Mouse (Mus musculus): ENCODE measurements around the gene Pgrmc2. TPM values are rescaled to one million over a fixed set of nuclear protein-coding genes. Genes with fewer than 3 reads are reported as not detected.

The Pgrmc2 gene
- polyA plus RNA-seq, 1 experiment from 2014 or later, result 96.2 TPM

- TF ChIP-seq CTCF (IDR thresholded peaks at IDR 0.05; ENCODE audit: low read depth), result no peak
- Histone ChIP-seq H3K27me3 (replicated peaks; ENCODE audit: control insufficient read depth, insufficient read depth, low read length) (no peaks in the 10 kb centered on the region), H3K27ac (ENCODE audit: low read depth, low read length) (no peak overlapping the region), H3K36me3 (ENCODE audit: control insufficient read depth, insufficient read depth) (no peaks in the 10 kb centered on the region), H3K9ac (ENCODE audit: low read depth, low read length) (no peak overlapping the region), H3K4me1 (replicated peaks; ENCODE audit: control insufficient read depth, insufficient read depth, low read length) (peaks cover 6% of the 10 kb centered on the region; the same call in 1 of the 2 replicates), H3K9me3 (ENCODE audit: control insufficient read depth) (no peaks in the 10 kb centered on the region), H3K4me2 (replicated peaks; ENCODE audit: low read depth) (peak overlapping the region; percentile 44), H3K4me3 (ENCODE audit: low read depth, low read length) (no peak overlapping the region)
- WGBS, result 29% methylated on average over 6 of the region's 6 CpGs
- ATAC-seq, result no peak
Measured at GRCm38 (mm10) chr3:41108306-41108785, 25.5 kb upstream of the Pgrmc2 start.

GRCm38 (mm10) chr3:41107600-41108305 lies 24.9 kb upstream of the Pgrmc2 start:
- Histone ChIP-seq H3K4me1 (replicated peaks; ENCODE audit: control insufficient read depth, insufficient read depth, low read length) (peaks cover 6% of the 10 kb centered on the region; the same call in 1 of the 2 replicates), H3K4me3 (ENCODE audit: low read depth, low read length) (no peak overlapping the region), H3K36me3 (ENCODE audit: control insufficient read depth, insufficient read depth) (no peaks in the 10 kb centered on the region), H3K9ac (ENCODE audit: low read depth, low read length) (no peak overlapping the region), H3K27ac (ENCODE audit: low read depth, low read length) (no peak overlapping the region), H3K4me2 (replicated peaks; ENCODE audit: low read depth) (peak overlapping the region; percentile 44), H3K9me3 (ENCODE audit: control insufficient read depth) (no peaks in the 10 kb centered on the region), H3K27me3 (replicated peaks; ENCODE audit: control insufficient read depth, insufficient read depth, low read length) (no peaks in the 10 kb centered on the region)
- no peak for ATAC-seq
- TF ChIP-seq CTCF (IDR thresholded peaks at IDR 0.05; ENCODE audit: low read depth), result 0 out of 2 replicates have a peak, but pooled peaks have one; percentile 15
- 33% methylated on average over 14 of the region's 14 CpGs for WGBS

- H3K27ac ChIP-seq (ENCODE audit: low read depth, low read length), result peak overlapping the region; percentile 82
- H3K27me3 ChIP-seq (replicated peaks; ENCODE audit: control insufficient read depth, insufficient read depth, low read length), result no peaks in the 10 kb centered on the region
- ATAC-seq, result peak; percentile 94
Measured at GRCm38 (mm10) chr3:41101905-41102304, 19.1 kb upstream of the Pgrmc2 start.

GRCm38 (mm10) chr3:41100157-41100556 lies 17.3 kb upstream of the Pgrmc2 start:
- H3K9ac ChIP-seq (ENCODE audit: low read depth, low read length), result no peak overlapping the region
- H3K4me1 ChIP-seq (replicated peaks; ENCODE audit: control insufficient read depth, insufficient read depth, low read length), result no peaks in the 10 kb centered on the region
- no peak for TF ChIP-seq CTCF (IDR thresholded peaks at IDR 0.05; ENCODE audit: low read depth)
- H3K4me2 ChIP-seq (replicated peaks; ENCODE audit: low read depth), result no peak overlapping the region
- no peak overlapping the region for H3K4me3 ChIP-seq (ENCODE audit: low read depth, low read length)
- peak; percentile 65 for ATAC-seq
- no peaks in the 10 kb centered on the region for H3K36me3 ChIP-seq (ENCODE audit: control insufficient read depth, insufficient read depth)
- peak overlapping the region; percentile 82 for H3K27ac ChIP-seq (ENCODE audit: low read depth, low read length)
- 35% methylated on average over 2 of the region's 2 CpGs for WGBS
- H3K27me3 ChIP-seq (replicated peaks; ENCODE audit: control insufficient read depth, insufficient read depth, low read length), result no peaks in the 10 kb centered on the region
- no peaks in the 10 kb centered on the region for H3K9me3 ChIP-seq (ENCODE audit: control insufficient read depth)

More at GRCm38 (mm10) chr3:41101905-41102304, 19.1 kb upstream of the Pgrmc2 start:
- TF ChIP-seq CTCF (IDR thresholded peaks at IDR 0.05; ENCODE audit: low read depth), result peak; percentile 36; the same call in 1 of the 2 replicates
- Histone ChIP-seq H3K9me3 (ENCODE audit: control insufficient read depth) (no peaks in the 10 kb centered on the region), H3K9ac (ENCODE audit: low read depth, low read length) (no peak overlapping the region), H3K4me2 (replicated peaks; ENCODE audit: low read depth) (no peak overlapping the region), H3K36me3 (ENCODE audit: control insufficient read depth, insufficient read depth) (no peaks in the 10 kb centered on the region), H3K4me3 (ENCODE audit: low read depth, low read length) (no peak overlapping the region), H3K4me1 (replicated peaks; ENCODE audit: control insufficient read depth, insufficient read depth, low read length) (no peaks in the 10 kb centered on the region)
- WGBS, result 47% methylated on average over 9 of the region's 9 CpGs

- H3K4me1 ChIP-seq (replicated peaks; ENCODE audit: control insufficient read depth, insufficient read depth, low read length), result no peaks in the 10 kb centered on the region
- 80% methylated on average over 1 of the region's 1 CpGs for WGBS
- H3K4me3 ChIP-seq (ENCODE audit: low read depth, low read length), result no peak overlapping the region
- H3K27ac ChIP-seq (ENCODE audit: low read depth, low read length), result peak overlapping the region; percentile 82
- H3K27me3 ChIP-seq (replicated peaks; ENCODE audit: control insufficient read depth, insufficient read depth, low read length), result no peaks in the 10 kb centered on the region
- no peak for TF ChIP-seq CTCF (IDR thresholded peaks at IDR 0.05; ENCODE audit: low read depth)
- H3K4me2 ChIP-seq (replicated peaks; ENCODE audit: low read depth), result no peak overlapping the region
- no peak overlapping the region for H3K9ac ChIP-seq (ENCODE audit: low read depth, low read length)
- H3K36me3 ChIP-seq (ENCODE audit: control insufficient read depth, insufficient read depth), result no peaks in the 10 kb centered on the region
- no peak for ATAC-seq
- H3K9me3 ChIP-seq (ENCODE audit: control insufficient read depth), result no peaks in the 10 kb centered on the region
Measured at GRCm38 (mm10) chr3:41099672-41100071, 16.8 kb upstream of the Pgrmc2 start.

GRCm38 (mm10) chr3:41093210-41093609 lies 10.4 kb upstream of the Pgrmc2 start:
- no peak overlapping the region for H3K9ac ChIP-seq (ENCODE audit: low read depth, low read length)
- ATAC-seq, result peak; percentile 52
- H3K4me1 ChIP-seq (replicated peaks; ENCODE audit: control insufficient read depth, insufficient read depth, low read length), result no peaks in the 10 kb centered on the region
- H3K9me3 ChIP-seq (ENCODE audit: control insufficient read depth), result no peaks in the 10 kb centered on the region
- no peaks in the 10 kb centered on the region for H3K27me3 ChIP-seq (replicated peaks; ENCODE audit: control insufficient read depth, insufficient read depth, low read length)
- no peak overlapping the region for H3K4me2 ChIP-seq (replicated peaks; ENCODE audit: low read depth)
- WGBS, result 70% methylated on average over 2 of the region's 2 CpGs
- H3K27ac ChIP-seq (ENCODE audit: low read depth, low read length), result no peak overlapping the region; the same call in 1 of the 2 replicates
- no peak for TF ChIP-seq CTCF (IDR thresholded peaks at IDR 0.05; ENCODE audit: low read depth)
- no peak overlapping the region for H3K4me3 ChIP-seq (ENCODE audit: low read depth, low read length)
- no peaks in the 10 kb centered on the region for H3K36me3 ChIP-seq (ENCODE audit: control insufficient read depth, insufficient read depth)

All from intestine, postnatal 0 days (tissue).